Mouse (Mus musculus): Measurements from ENCODE around the gene Atf5.

Atf5 gene

GRCm38 (mm10) chr7:44816470-44817021 is at the start of gene Atf5:
Gene Atf5 (minus strand): TSS chr7:44816658.
- DNase-seq = peak; percentile 82

DNA sequence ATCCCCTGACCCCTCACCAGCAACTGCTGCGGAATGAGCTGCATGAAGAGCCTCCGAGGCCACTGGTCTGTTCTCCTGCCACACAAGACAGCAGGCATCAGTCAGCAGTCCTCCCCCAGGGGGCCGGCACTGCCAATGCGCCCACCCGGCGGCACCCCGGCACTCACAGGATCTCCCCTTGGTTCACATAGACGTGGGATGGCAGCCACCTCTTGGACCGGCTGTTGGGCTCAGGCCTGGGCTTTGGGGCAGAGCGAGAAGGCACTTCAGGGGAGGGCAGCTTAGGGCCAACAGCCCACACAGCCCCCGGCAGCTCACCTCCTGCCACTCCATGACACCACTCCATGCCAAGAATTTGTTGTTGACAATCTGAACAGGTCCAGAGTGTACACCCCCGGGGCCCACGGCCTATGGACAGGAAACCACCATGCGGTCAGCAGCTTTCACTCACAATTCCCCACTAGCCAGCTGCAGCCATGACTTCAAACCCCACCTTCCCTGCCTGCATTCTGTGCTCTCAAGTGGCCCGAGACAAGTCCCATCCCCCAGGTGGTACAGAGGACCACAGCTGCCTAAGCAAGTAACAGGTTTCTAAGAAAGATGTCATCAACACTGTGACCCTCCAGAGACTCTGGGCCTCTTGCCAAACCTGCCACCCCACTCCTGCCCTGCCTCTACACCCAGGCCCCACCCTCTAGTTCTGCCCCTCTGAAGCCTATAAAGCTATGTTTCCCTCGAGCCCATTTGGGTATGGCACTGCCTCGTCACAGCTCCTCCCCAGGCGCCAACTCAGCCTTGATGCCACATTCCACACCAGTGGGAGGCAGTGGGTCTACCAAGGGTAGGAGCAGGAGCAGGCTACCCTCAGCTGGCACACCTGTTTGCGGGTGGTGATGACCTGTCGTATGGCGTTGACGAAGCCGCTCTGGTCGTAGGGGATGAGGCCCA is 48.4 kb upstream of the Atf5 start:
- peak; percentile 20 for DNase-seq

GRCm38 (mm10) chr7:44863982-44864494 is 47.6 kb upstream of the Atf5 start:
- no peak for DNase-seq

- no peak for DNase-seq
Measured at GRCm38 (mm10) chr7:44863210-44863609, 46.8 kb upstream of the Atf5 start.

DNA sequence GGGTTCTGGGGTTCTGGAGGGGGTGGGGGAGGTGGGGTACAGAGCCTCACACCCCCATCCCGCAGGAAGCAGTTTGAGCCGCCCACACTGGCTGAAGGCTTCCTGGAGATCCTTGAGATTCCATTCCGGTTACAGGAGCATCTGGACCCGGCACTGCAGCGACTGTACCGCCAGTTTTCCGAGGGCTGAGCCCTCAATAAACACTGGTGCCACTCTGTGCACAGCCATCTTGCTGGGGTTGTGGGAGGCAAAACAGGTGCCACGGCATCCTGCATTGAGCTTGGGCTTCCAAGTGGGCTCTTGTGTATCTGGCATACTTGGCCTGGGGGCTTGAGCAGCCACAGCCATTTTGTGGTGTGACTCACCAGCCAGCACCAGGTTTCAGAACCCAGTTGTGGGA is 46.0 kb upstream of the Atf5 start:
- no peak for DNase-seq

DNA sequence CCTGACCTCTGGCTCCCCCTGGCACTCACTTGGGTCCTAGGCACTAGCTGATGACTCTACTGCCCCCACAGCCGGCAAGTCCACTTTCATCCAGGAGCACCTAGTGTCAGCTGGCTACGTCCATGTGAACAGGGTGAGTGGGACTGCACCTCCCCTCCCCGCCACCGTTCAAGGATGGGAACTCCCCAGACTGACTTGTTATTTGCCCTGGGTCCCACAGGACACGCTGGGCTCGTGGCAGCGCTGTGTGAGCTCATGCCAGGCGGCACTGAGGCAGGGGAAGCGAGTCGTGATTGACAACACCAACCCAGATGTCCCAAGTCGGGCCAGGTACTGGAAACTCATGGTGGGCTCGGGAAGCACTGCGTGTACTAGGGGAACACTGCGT is 45.0 kb upstream of the Atf5 start:
- peak; percentile 20 for DNase-seq

DNA sequence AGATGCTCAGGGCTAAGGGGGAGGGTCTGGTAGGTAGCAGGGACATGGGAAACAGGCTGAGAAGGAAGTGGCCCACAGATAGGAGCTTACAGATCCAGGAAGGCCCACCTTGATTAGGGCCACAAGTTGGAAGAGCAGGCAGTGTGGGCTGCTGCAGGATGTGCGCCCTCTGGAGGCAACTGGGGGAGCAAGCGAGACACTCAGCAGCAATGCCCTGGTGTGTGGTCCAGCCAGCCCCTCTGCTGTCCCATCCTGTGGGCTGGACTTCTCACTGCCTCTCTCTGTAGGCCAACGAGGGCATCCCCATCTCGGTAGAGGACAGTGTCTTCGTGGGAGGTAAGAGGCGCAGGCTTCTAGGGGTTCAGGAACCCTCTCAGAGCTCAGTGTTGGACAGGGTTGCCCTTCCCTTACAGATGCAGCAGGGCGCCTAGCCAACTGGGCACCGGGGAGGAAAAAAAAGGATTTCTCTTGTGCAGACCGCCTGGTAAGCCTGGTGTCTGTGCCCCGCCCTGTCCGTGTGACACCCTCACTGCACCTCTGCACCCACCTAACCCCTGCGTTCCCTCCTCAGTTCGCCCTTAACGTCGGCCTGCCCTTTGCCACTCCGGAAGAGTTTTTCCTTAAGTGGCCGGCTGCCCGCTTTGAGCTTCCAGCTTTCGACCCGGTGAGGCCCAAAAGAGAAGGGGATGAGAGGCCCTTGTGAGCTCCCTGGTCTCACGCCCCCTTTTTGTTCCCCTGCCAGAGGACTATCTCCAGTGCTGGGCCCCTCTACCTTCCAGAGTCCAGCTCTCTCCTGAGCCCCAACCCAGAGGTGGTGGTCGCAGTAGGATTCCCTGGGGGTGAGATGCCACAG is 44.3 kb upstream of the Atf5 start:
- peak; percentile 89 for DNase-seq

GRCm38 (mm10) chr7:44859896-44860295 is 43.4 kb upstream of the Atf5 start:
- DNase-seq = no peak

- peak; percentile 68 for DNase-seq
Measured at GRCm38 (mm10) chr7:44857905-44858304, 41.4 kb upstream of the Atf5 start.

DNA sequence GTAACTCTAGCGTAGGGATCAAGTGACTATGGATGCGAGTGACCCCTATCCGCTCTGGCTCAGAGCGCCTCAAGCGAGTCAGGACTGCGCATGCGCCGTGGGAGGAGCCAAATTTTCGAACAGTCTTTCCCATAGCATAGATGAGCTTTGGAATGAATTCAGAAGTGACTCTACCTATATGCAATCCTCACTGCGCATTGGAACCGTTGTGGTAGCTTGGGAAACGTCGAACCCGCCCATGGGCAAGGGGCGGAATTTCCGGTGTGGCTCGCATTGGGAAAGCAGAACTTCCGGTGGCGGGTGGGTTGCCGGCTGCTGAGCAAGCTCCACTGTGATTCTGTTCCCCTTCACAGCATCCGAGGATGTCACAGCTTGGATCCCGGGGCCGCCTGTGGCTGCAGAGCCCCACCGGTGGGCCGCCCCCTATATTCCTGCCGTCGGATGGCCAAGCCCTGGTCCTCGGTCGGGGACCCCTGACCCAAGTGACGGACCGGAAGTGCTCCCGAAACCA is 40.6 kb upstream of the Atf5 start, which contains the start of gene Pnkp:
TSS of gene Pnkp (plus strand) at position 98 of the 511 bp plus-strand sequence.
- peak; percentile 87 for DNase-seq

- DNase-seq = no peak
Measured at GRCm38 (mm10) chr7:44856265-44856916, 39.9 kb upstream of the Atf5 start.

GRCm38 (mm10) chr7:44855036-44855435 is 38.6 kb upstream of the Atf5 start:
- peak; percentile 55 for DNase-seq

DNA sequence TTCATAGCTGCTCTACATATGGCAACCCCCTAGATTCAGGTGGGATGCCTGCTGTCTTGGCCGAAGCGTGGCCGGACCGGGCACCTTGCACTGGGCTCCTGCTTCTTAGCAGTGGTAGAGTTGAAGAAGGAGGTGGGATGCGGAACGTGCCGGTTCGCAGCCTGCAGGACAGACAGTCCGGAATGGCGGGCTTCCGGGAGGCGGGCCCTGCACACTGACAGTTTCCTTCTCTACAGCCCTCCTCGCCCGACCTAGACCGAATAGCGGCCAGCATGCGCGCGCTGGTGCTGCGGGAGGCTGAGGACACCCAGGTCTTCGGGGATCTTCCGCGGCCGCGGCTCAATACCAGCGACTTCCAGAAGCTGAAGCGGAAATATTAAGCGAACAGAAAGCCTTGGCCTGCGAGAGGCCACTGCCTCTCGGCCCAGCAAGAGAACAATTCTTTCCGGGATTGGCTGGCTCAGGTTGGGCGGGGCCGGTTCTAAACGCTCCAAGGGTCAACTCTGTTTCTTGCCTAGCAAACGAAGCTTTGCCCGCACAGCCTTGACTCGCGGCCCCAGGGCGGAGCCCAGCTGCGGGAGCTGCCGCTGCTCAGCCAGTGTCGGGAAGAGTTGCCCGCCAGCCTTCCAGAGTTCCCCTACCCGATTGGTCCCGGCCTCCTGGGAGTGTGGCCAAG is 38.0 kb upstream of the Atf5 start:
- peak; percentile 85 for DNase-seq

- DNase-seq = no peak
Measured at GRCm38 (mm10) chr7:44853596-44854355, 37.3 kb upstream of the Atf5 start.

GRCm38 (mm10) chr7:44853065-44853464 is 36.6 kb upstream of the Atf5 start:
- DNase-seq = no peak

GRCm38 (mm10) chr7:44852259-44853027 is 36.0 kb upstream of the Atf5 start:
- no peak for DNase-seq

DNA sequence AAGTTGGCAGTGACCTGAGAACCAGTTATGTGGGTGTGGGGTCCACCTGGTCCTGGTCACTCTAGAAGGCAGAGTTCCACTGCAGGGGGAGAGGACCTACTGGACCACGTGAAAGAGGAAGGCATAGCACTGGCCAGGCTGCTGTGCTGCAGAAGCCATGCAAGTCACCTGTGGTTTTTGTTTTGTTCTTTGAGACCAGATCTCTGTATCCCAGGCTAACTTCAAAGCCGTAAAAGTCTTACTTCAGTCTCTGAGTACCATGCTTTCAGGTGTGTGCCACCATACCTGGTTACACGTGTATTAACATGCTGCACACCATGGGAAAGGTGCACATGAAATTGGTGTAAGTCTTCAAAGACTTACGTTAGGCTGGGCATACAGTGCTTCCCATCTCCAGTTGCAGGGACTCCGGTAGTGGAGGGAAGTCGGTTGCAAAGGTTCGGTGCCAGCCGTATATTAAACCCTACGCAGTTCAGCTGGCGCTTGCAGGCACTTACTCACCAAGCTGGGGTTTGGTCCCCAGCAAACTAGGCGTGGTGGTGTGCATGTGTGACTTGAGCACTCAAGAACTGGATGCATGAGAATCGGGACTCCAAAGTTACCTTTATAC is 35.3 kb upstream of the Atf5 start:
- DNase-seq = no peak

GRCm38 (mm10) chr7:44850789-44851624 is 34.5 kb upstream of the Atf5 start:
- DNase-seq = no peak

DNA sequence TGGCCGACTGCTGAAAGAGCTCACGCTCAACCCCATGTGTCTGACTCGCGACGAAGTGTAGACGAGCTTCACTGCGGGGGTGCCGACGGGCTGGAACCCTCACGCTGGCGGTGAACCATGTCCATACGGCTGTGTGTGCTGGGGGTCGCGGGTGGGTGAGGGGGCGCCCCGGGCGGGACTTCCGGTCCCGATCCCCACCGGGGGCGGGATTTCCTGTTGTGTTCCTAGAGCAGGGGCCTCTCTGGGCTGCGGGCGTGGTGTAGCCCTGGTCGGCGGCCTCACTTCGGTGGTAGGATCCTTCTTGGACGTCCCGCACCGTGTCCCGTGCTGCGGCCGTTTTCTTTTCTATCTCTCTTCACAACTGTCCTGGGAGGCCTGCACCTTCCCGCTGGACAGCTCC is 33.7 kb upstream of the Atf5 start:
- peak; percentile 87 for DNase-seq

Measured in thymus, postnatal 4 days (tissue).